Mouse (Mus musculus): ENCODE data around the gene Camta1. TPM values are rescaled to one million over a fixed set of nuclear protein-coding genes. Genes with fewer than 3 reads are reported as not detected.

Gene Camta1
- total RNA-seq, 2 experiments from 2014 or later: 247 to 265 TPM

- no peak for DNase-seq (ENCODE audit: low spot score in 2 of 2)
Observed at GRCm38 (mm10) chr4:151130756-151131490, 730.8 kb downstream of the Camta1 start.

GRCm38 (mm10) chr4:151129725-151130557, 731.7 kb downstream of the Camta1 start:
- DNase-seq (ENCODE audit: low spot score in 2 of 2): no peak

GRCm38 (mm10) chr4:151128641-151129541, 732.8 kb downstream of the Camta1 start:
- DNase-seq (ENCODE audit: low spot score in 2 of 2): peak; percentile 73 to 88

GRCm38 (mm10) chr4:151127636-151128548, 733.8 kb downstream of the Camta1 start:
- DNase-seq (ENCODE audit: low spot score in 2 of 2): no peak

GRCm38 (mm10) chr4:151118883-151119282, 742.8 kb downstream of the Camta1 start:
- no peak for DNase-seq (ENCODE audit: low spot score in 2 of 2)

GRCm38 (mm10) chr4:151114574-151114973, 747.1 kb downstream of the Camta1 start:
- DNase-seq (ENCODE audit: low spot score in 2 of 2): no peak

GRCm38 (mm10) chr4:151111226-151111625, 750.5 kb downstream of the Camta1 start:
- no peak for DNase-seq (ENCODE audit: low spot score in 2 of 2)

GRCm38 (mm10) chr4:151108834-151109241, 752.8 kb downstream of the Camta1 start:
- DNase-seq (ENCODE audit: low spot score in 2 of 2): peak in 1 of 2 experiments; percentile 8

- peak; percentile 89 to 92 for DNase-seq (ENCODE audit: low spot score in 2 of 2)
Observed at GRCm38 (mm10) chr4:151108028-151108771, 753.5 kb downstream of the Camta1 start.

- DNase-seq (ENCODE audit: low spot score in 2 of 2): peak; percentile 52 to 68
Observed at GRCm38 (mm10) chr4:151107131-151108001, 754.3 kb downstream of the Camta1 start.

- DNase-seq (ENCODE audit: low spot score in 2 of 2): no peak
Observed at GRCm38 (mm10) chr4:151106468-151106867, 755.2 kb downstream of the Camta1 start.

GRCm38 (mm10) chr4:151105886-151106285, 755.8 kb downstream of the Camta1 start:
- DNase-seq (ENCODE audit: low spot score in 2 of 2): no peak

GRCm38 (mm10) chr4:151104147-151104546, 757.5 kb downstream of the Camta1 start:
- peak in 1 of 2 experiments; percentile 7 for DNase-seq (ENCODE audit: low spot score in 2 of 2)

GRCm38 (mm10) chr4:151103646-151104045, 758.0 kb downstream of the Camta1 start:
- DNase-seq (ENCODE audit: low spot score in 2 of 2): peak in 1 of 2 experiments; percentile 23

GRCm38 (mm10) chr4:151097104-151097438, 764.6 kb downstream of the Camta1 start:
- no peak for DNase-seq (ENCODE audit: low spot score in 2 of 2)

- no peak for DNase-seq (ENCODE audit: low spot score in 2 of 2)
Observed at GRCm38 (mm10) chr4:151096334-151097103, 765.2 kb downstream of the Camta1 start.

GRCm38 (mm10) chr4:151095207-151095606, 766.5 kb downstream of the Camta1 start:
- DNase-seq (ENCODE audit: low spot score in 2 of 2): peak in 1 of 2 experiments; percentile 56

- no peak for DNase-seq (ENCODE audit: low spot score in 2 of 2)
Observed at GRCm38 (mm10) chr4:151089270-151089669, 772.4 kb downstream of the Camta1 start, which contains the start of gene Gm13090. Gene Gm13090 (plus strand): TSS chr4:151089570.

Data from left cerebral cortex, adult 18-20 months (tissue).